Mouse (Mus musculus) megakaryocyte progenitor cell, adult 5-6 weeks (primary cell): ENCODE data around the gene Uqcc2. TPM values are rescaled to one million over a fixed set of nuclear protein-coding genes. Genes with fewer than 3 reads are reported as not detected.

Source experiments
- ATAC-seq: replicated peaks from 2 replicates; pipeline ENCODE4 v1.8.0; 2016; ENCODE audit warnings: mild to moderate bottlenecking, moderate TSS enrichment, inconsistent platforms; ENCODE audit not compliant: poor library complexity
- total RNA-seq, 2 experiments: library from RNA; stranded (forward) in 1 of 2; stranded (reverse) in 1 of 2; fragments of 157-497, 149-512 nt in 1 of 2; fragments of 200-1000 nt in 1 of 2; gene quantifications; 2 replicates each; pipeline versions ENCODE4 v1.2.3 to v1.2.4; 2015 to 2017

Uqcc2 gene
- total RNA-seq, 2 experiments from 2014 or later, result 134 to 170 TPM

- ATAC-seq, result no peak
These were observed 8.0 kb downstream of the Uqcc2 start for GRCm38 (mm10) chr17:27125669-27126202.

- ATAC-seq, result peak; percentile 90
These were observed 8.5 kb downstream of the Uqcc2 start for GRCm38 (mm10) chr17:27125185-27125584.

DNA sequence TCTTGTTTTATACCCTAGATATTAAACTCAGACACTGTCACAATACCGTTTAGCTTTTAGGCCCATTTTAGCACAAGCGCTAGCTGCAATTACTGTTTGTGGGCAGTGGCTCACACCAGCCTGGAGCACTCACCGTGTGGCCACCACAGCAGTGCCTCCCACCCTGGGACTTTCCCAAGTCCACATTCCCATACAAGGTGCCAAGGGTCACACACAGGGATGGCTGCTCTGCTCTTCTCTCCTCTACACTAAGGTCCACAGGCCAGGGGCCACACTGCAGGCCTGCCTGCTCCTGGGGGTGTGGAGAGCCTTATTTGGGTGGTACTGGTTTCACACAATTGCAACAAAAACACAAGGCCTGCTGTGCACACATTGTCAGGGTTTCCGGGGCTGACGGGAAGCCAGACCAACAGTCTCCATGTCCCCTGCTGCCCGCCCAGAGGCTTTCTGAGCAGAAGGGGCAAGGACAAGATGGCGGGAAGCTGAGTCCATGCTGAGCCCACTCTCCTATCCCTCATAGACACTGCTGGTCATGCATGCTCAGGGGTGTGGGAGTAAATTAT lies 9.8 kb downstream of the Uqcc2 start:
- ATAC-seq, result no peak

DNA sequence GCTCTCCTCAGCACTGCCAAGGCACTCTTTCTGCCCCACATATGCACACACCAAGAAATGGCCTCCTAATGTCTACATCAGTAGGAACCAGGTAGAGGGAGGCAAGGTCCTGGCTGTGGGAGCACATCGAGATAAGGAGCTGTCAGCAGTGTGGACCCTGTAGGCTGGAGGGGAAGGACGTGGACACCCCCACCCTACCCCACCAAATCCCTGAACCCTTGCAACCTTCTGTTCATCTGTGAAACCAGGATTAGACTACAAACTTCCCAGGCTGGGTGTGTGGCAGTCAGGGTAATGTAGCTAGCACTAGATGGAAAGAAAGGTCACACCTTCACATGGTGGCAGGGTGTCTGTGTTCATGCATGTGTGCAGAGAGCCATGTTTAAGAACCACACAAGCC lies 10.6 kb downstream of the Uqcc2 start:
- no peak for ATAC-seq

GRCm38 (mm10) chr17:27122701-27123100 lies 11.0 kb downstream of the Uqcc2 start:
- no peak for ATAC-seq

DNA sequence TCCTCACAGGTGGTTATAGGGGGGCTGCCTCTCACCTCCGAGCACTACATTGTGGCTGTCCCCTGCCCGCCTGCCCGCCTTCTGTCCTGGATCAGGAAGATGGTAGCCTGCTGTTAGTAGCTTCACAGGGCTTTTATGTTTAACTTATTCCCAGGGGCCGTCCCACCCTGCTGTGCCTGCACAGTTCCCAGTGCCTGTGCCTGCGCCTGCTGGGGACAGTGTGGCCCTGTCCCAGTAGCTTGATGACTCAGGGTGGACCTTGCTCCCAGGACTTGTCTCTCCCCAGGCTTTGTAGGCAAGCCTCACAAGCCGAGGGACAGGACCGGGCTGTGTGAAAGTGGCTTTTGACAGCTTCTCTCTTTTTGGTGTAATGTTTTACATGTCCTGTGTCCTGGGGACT lies 11.9 kb downstream of the Uqcc2 start:
- no peak for ATAC-seq

GRCm38 (mm10) chr17:27121266-27121665 lies 12.4 kb downstream of the Uqcc2 start:
- ATAC-seq, result no peak

DNA sequence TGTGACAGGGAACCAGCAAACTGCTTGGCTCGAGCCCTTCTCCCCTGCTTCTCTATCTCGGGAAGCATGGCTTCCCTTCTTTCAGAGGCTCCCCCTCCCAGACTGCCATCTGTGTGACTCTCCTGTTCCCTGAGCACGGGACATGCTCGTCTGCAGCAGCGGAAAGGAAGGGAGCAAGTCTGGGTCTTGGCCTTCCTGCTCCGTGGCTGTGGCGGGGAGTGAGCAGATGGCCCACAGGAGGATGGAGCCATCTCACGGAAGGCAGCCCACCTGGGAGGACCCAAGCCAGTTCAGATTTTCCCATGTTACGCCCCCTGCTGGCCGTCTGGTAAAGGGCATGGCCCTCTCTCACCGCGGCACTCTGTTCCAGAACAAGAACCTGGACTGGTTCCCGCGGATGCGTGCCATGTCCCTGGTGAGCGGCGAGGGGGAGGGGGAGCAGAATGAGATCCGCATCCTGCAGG lies 13.1 kb downstream of the Uqcc2 start:
- ATAC-seq, result no peak

GRCm38 (mm10) chr17:27119954-27120353 lies 13.8 kb downstream of the Uqcc2 start:
- no peak for ATAC-seq

DNA sequence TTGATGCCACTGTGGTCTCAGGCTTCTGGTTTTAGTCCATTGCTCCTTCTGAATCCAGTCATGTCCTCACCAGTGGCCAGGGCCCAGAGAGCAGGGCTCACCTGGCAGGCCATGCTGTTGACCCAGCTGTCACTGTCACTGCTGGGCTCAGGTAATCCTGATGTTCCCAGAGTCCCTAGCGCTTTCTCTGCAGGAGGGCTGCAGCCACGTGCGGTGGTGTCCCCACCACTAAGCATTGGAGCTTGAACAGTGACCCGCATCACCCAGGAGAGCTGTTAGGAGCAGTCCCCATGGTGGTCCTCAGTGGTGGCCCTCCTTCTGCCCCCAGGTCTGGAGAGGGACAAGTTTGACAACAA lies 14.2 kb downstream of the Uqcc2 start:
- ATAC-seq, result no peak

GRCm38 (mm10) chr17:27118676-27119539 lies 14.8 kb downstream of the Uqcc2 start:
- ATAC-seq, result peak; percentile 65

GRCm38 (mm10) chr17:27110072-27110471 lies 23.6 kb downstream of the Uqcc2 start:
- no peak for ATAC-seq

- ATAC-seq, result no peak
These were observed 25.8 kb downstream of the Uqcc2 start for GRCm38 (mm10) chr17:27107936-27108335.

- ATAC-seq, result peak; percentile 67
These were observed 27.0 kb downstream of the Uqcc2 start for GRCm38 (mm10) chr17:27106745-27107144.

DNA sequence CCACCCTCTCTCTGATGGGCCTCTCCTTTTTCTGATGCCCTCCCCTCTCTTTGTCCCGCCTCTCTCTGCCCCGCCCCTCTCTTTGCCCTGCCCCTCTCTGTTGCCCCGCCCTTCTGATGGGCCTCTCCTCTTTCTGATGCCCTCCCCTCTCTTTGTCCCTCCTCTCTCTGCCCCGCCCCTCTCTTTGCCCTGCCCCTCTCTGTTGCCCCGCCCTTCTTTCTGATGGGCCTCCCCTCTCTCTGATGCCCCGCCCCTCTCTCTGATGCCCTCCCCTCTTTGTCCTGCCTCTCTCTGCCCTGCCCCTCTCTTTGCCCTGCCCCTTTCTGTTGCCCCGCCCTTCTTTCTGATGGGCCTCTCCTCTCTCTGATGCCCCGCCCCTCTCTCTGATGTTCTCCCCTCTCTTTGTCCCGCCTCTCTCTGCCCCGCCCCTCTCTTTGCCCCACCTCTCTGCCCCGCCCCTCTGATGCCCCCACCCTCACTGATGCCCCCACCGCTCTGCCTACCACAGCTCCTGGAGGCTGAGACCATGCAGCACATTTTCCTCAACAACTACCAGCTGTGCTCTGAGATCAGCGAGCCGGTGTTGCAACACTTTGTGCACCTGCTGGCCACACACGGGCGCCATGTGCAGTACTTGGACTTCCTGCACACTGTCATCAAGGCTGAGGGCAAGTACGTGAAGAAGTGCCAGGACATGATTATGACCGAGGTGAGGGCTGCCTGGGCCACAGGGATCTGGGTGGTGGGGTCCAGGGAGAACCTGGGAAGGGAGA lies 27.8 kb downstream of the Uqcc2 start:
- ATAC-seq, result peak; percentile 51

- no peak for ATAC-seq
These were observed 32.0 kb downstream of the Uqcc2 start for GRCm38 (mm10) chr17:27101675-27102074.

DNA sequence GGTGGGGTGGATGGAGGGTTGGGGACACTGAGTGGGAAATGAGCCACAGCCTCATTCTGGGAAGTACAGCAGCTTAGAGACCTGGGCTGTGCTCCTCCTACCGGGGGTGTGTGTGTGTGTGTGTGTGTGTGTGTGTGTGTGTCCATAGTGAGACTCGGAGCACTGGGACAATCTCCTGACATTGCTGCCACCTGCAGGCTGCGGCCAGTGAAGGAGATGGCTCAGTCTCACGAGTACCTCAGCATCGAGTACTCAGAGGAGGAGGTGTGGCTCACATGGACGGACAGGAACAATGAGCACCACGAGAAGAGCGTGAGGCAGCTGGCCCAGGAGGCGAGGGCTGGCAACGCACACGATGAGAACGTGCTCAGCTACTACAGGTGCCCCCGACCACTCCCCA lies 38.0 kb downstream of the Uqcc2 start:
- no peak for ATAC-seq

- ATAC-seq, result no peak
These were observed 43.6 kb downstream of the Uqcc2 start for GRCm38 (mm10) chr17:27090068-27090467.

DNA sequence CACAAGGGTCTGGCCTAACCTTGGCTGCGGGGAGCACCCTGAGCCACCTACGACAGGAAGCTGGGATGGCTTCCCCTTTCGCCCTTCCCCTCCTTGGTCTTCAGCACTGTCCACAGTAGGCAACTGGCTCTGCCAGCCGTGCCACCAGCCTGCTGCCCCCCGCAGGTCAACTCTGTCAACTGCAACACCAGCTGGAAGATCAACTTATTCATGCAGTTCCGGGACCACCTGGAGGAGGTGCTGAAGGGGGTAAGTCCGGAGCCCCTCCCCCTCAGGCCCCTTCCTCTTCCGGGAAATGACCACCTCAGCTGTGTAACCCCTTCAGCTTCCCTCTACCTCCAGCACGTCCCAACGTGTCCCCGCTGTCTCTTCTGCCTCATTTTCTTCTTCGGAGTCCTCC lies 46.3 kb downstream of the Uqcc2 start:
- ATAC-seq, result peak; percentile 77

DNA sequence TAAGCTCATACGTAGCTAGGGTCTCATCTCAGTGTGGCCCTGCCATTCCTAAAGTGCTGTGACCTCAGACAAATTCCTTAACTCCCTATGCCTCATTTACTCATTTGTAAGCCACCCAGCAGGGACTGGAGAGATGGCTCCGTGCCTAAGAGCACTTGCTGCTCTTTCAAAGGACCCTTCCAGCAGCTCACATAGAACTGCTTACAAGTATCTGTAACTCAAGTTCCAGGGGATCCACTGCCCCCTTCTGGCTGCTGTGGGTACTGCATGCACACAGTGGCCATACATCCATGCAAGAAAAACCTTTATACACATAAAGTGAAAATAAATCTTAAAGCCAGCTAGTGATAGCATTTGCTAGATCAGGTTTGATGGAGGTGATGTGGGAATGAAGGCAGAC lies 48.0 kb downstream of the Uqcc2 start:
- peak; percentile 40; the same call in 1 of the 2 replicates for ATAC-seq

GRCm38 (mm10) chr17:27083601-27084000 lies 50.1 kb downstream of the Uqcc2 start:
- peak; percentile 63 for ATAC-seq
